Mouse (Mus musculus) small intestine, adult 2 months (tissue): Measurements from ENCODE around the gene Zdhhc18.

ENCODE experiments used
- CTCF ChIP-seq: fragments of 200-500 bp; IDR thresholded peaks from 2 replicates; pipeline ENCODE4 v1.5.1; 2012; ENCODE audit warnings: low read depth, mild to moderate bottlenecking, control low read depth, inconsistent platforms, low read length, moderate library complexity, mixed read lengths; ENCODE audit not compliant: insufficient replicate concordance, insufficient read length; ENCODE audit errors: extremely low read depth
- POLR2A ChIP-seq: fragments of 200-500 bp; IDR thresholded peaks from 2 replicates; pipeline ENCODE4 v1.6.1; 2012; ENCODE audit warnings: low read depth, mild to moderate bottlenecking, control low read depth, inconsistent platforms, low read length, moderate library complexity

GRCm38 (mm10) chr4:133695363-133695762 lies 45.4 kb upstream of the Zdhhc18 start:
- no peak for TF ChIP-seq POLR2A
- no peak for TF ChIP-seq CTCF
